Mouse (Mus musculus): ENCODE measurements around the gene Gm8890.
"Not testable (repeated sequence)": the region's sequence is repeated elsewhere in the genome, so short reads cannot be mapped to it uniquely, and the experiment has no call there.

Gm8890 gene

DNA sequence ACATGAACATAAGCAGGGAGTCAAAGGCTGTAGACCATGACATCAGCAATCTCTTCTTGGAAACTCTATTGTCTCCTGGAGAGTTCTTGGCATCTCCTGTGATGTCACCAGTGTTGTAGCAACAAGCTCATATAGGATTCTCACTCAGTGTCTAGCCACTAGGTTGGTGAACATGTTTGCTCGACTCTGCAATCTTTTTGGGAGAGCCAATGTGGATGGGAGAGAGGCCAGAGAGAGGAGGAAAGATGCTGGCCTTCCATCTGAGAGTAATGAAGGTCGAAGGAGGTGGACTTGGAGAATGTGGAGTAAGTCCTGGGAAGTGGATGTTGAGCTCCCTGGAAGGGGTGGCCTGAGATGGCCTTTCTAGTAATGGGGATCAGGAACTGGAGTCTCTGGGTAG lies at the start of gene Gm8890:
Gene Gm8890, plus strand, starts transcription at position 301 of the 400 bp plus-strand sequence.
- DNase-seq, result not testable (repeated sequence)

- DNase-seq, result not testable (repeated sequence)
Observed at GRCm38 (mm10) chr5:11256221-11256620, 388 bp downstream of the Gm8890 start.
